Mouse (Mus musculus) urinary bladder, adult 18-20 months (tissue): ENCODE measurements around the gene H2afy2.

ENCODE experiments used
- DNase-seq, 2 experiments: peaks; one replicate each; pipeline ENCODE4 v3.0.0; 2022; ENCODE audit warnings: low spot score in 2 of 2, mixed read lengths in 2 of 2

Gene H2afy2

DNA sequence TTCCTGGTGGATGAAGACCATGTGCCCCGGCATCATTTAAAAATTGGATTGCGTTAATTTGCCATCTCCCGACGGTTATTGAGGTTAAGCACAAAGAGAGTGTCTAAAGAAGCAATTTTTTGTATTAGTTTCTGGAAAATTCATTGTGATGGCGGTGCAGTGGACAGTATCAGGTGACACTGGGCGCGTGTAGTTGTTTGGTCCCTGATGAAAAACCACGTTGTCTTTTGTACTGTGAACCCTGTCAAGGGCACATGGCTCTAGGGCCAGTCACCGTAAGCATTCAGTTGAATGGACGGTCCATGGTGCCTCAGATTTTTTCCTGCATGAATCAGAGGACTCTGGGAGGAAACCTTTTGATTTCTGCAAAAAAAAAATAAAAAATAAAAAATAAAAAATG lies 467 bp upstream of the H2afy2 start:
- no peak for DNase-seq

DNA sequence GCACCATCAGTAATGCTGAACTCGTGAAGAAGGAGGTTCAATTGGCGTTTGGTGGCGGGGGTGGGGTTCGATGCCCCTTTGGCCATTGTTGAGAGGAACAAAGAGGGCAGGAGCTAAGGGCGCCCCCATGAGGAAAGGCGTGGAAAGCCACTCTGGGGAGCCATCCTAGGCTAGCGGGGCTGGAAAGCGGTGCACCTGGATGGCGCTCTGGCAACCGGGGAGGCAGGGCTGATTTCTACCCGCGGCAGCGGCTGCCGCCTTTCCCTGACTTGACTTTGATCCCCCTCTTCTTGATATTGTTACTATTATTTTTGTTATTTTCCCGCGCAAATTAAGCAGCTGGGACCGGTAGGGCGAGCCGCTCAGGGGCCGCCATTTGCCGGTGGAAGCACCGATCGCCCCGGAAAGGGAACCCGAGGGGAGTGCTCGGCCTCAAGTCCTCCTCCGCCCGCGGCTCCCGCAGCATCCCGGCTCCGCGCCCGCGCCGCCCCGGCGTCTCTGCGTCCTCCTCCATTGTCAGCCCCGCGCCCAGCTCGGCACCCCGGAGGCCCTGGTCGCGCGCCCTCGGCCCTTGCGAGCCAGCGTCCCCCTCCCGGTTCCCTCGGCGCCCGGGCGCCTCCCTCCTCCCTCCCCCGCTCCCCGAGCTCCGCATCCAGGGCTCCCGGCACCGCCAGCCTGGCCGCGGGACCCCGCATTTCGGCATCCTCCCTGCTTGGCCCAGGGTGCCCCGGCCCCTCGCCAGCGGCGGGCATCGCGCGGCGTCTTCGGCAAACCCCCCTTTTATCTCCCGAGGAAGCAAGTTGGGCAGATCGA lies 942 bp downstream of the H2afy2 start:
- DNase-seq = peak; percentile 28 to 71

- no peak for DNase-seq
Measured at GRCm38 (mm10) chr10:61781461-61782128, 2.4 kb downstream of the H2afy2 start.

DNA sequence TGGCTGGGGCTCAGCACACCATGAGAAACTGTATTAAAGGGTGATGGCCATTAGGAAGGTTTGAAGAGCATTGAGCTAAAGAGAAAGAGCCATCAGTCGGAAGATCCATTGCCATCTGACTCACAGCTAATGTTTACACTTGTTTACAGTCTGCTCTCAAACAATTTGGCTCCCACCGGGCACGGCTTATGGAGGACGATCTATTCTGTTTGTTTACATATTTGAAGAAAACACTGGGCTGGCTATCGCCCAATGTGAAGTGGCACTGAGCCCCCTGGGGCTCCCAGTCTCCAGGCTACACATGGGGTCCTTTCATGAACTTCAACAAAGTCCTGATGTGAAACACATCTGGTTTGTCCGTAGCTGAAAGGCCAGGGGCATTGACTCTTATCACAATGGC lies 17.1 kb downstream of the H2afy2 start:
- DNase-seq = no peak

DNA sequence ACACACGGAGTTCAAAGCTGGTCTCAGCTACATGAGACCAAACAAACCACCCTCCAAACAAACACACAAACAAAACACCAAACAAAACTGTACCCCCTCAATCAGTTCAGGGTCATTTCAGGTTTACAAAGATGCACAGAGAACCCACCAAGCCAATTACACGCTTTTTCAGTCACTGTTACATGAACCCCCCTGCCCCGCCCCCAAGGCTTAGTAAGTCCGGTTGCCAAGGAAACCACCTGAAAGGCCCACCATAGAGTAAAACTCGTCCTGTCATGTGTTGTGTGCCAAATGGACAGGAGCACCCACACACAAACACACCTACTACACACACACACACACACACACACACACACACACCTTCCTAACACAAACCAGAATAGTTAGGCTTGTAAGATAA lies 18.4 kb downstream of the H2afy2 start:
- no peak for DNase-seq

GRCm38 (mm10) chr10:61764689-61765088 lies 19.3 kb downstream of the H2afy2 start:
- no peak for DNase-seq

DNA sequence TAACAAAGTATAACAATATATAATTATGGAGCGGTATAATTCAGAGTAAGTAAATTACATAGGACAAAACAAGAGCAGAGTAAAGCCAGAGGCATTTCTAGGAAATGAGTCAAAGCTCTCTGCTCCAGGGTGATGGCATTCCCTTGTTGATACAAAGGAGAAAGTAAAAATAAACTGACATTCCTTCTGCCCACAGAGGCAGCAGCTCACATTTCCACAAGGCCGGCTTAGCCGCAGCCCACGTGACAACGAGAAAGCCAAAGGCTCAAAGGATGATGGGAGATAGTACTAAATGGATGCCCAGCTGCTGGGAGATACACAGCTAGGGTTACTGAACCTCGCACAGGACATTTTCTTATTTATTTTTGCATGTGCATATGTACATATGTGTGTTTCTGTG lies 24.1 kb downstream of the H2afy2 start:
- DNase-seq = no peak

DNA sequence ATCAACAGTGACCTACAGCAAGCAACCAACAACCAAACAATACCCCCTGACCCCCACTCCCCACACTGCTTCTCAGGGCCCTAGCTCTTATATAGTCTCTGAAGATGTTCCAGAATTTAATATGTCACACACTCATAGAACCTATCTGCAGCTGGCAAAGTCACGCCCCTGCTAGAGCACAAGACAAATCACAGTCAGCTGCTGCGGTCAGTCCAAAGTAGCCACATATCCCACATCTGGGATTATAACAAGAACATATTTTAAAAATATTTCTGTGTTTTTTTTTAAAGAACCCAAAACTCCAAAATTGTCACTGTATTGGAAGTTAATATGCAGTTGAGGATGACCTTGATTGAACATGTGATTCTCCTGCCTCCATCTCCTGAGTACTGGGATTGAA lies 25.0 kb downstream of the H2afy2 start:
- DNase-seq = no peak

DNA sequence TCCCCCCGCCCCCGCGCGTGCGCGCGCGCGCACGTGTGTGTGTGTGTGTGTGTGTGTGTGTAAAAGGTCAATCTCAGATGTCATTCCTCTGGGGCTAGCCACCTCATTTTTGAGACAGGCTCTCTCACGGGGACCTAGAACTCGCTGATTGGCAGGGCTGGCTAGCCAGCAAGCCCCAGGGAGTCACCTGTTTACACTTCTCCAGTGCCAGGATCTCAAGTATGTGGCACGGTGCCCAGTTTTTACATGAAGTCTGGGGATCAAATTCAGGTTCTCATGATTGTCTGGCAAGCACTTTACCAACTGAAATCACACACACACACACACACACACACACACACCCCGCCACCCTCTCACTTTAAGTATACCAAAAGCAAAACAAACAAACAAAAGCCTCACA lies 26.9 kb downstream of the H2afy2 start:
- no peak for DNase-seq

DNA sequence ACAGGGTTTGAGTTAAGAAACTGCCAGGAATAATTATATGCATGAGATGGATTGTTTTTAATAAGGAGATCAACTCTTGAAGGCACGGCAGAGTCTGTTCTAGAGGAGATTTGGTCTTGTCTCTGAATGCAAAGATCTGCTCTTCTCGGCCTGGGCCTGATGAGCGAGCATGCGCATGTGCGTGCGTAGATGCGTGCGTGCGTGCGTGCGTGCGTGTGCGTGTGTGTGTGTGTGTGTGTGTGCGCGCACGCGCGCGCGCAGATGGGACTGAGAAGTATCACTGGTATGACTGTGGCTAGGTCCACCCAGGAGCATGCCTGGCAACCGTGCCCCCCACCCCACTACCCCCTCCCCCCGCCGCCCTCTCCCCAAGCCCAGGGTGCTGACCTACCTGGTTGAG lies 30.9 kb downstream of the H2afy2 start:
- no peak for DNase-seq

DNA sequence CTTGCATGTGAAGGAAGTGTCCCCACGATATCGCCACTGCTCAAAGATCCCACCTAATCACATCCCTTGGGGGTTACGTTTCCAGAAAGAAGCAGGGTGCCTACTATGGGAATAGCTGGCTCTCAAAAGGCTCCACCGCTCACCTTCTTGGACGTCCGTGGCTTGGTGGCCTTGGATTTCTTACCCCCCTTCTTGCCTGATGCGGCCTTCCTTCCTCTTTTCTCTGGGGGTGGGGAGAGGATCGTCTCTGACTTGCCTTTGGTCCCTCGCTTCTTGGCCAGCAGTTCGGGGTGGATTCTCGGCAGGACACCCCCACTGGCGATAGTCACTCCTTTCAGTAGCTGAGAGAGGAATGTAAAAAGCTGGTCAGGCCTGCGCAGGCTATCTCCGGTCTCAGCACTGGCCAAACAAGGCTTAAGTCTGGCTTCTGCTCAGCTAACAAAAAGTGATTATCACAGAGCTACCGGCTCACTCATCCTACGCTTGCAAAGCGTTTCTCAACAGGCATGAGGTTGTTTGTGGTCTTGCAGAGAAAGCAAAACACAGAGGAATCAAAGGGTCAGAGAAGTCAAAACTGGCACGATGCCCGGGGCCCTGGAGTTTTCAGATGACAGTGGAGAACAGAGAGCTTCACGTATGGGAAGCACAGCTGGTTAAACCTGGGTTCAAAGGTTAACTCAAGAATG lies 32.3 kb downstream of the H2afy2 start:
- no peak for DNase-seq

- DNase-seq = no peak
Measured at GRCm38 (mm10) chr10:61750014-61750413, 33.9 kb downstream of the H2afy2 start.

- no peak for DNase-seq
Measured at GRCm38 (mm10) chr10:61747302-61747701, 36.6 kb downstream of the H2afy2 start.

- no peak for DNase-seq
Measured at GRCm38 (mm10) chr10:61745133-61745532, 38.8 kb downstream of the H2afy2 start.

DNA sequence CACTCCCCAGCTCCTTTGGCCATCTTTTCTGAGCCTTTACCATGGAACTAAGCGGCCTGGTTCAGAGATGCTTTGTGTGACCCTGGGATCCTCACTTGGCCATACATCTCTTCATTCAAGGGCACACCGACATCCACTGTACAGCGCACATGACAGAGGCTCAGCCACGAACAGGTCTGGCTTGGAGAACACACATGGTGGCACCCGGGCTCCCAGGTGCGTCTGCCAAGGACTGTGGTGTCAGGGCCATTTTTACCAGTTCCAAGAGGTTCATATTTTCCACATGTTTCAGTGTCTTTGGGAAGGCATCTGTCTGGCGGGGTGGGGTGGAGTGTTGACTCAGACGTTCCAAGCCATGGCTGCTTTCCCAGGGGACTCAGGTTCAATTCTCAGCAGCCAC lies 41.6 kb downstream of the H2afy2 start:
- no peak for DNase-seq

- no peak for DNase-seq
Measured at GRCm38 (mm10) chr10:61741873-61742272, 42.1 kb downstream of the H2afy2 start.

DNA sequence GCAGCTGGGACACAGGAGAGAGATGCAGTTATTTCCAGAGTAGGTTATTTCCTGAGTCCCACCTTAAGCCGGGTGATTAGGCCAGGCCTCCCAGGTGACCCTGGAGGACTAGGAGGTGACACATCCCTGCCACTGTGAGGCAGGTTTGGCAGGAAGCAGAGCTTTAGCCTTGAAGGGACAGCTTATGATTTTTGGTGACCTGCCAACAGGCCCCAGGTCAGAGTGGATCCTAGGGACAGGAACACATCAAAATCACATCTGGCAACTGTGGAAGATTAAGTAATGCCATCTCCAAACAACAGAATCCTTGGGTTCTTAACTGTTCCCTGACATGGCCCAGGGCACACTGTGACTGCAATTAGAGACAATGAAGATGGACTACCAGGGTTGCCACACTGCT lies 42.6 kb downstream of the H2afy2 start:
- DNase-seq = no peak

- DNase-seq = no peak
Measured at GRCm38 (mm10) chr10:61738126-61738525, 45.8 kb downstream of the H2afy2 start.

- DNase-seq = no peak
Measured at GRCm38 (mm10) chr10:61737537-61737936, 46.4 kb downstream of the H2afy2 start.

DNA sequence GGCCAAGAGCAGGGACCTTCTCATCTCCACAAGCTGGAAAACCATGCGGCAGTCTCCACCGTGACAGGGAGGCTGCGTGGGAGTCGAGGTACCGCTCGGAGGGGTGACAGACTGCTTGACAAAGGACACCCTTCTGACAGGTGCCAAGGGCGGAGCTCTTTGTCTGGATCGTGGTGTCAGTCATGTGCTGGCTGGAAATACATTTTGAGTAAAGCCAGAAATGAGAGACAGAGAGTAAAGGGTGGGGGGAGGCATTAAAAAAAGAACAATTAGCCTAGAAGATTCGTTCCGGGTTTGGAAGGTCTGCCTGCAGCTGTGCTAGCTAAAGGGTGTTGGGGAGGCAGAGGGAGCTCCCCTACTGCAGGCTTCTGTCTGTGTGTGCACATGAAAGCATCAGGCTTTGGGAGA lies 47.3 kb downstream of the H2afy2 start:
- DNase-seq = no peak

GRCm38 (mm10) chr10:61734377-61734776 lies 49.6 kb downstream of the H2afy2 start:
- peak in 1 of 2 experiments; percentile 23 for DNase-seq

GRCm38 (mm10) chr10:61730171-61730570 lies 53.8 kb downstream of the H2afy2 start:
- no peak for DNase-seq

DNA sequence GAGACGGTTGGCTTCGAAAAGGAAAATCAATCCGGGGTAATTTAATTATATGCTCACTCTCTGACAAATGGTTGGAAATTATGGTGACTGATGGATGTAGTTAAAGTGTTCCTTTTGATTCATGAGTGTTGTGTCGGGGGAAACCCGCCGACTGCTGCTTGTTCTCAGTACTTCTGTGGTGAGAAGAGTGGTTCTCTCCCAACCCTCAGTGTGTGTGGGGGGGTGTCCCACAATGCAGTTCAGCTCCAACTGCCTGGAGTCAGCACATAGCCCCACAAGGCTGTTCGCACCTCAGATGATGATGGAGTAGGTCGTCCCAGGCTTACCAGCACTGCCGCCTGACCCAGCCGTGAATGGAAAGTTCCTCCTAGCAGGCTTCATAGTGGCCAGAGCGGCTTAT lies 54.8 kb downstream of the H2afy2 start:
- no peak for DNase-seq
